Mouse (Mus musculus): ENCODE data around the gene Irf3. TPM values are rescaled to one million over a fixed set of nuclear protein-coding genes. Genes with fewer than 3 reads are reported as not detected.

Gene Irf3
- total RNA-seq (2023) = 44.5 and 55.1 TPM in 2 replicates

DNA sequence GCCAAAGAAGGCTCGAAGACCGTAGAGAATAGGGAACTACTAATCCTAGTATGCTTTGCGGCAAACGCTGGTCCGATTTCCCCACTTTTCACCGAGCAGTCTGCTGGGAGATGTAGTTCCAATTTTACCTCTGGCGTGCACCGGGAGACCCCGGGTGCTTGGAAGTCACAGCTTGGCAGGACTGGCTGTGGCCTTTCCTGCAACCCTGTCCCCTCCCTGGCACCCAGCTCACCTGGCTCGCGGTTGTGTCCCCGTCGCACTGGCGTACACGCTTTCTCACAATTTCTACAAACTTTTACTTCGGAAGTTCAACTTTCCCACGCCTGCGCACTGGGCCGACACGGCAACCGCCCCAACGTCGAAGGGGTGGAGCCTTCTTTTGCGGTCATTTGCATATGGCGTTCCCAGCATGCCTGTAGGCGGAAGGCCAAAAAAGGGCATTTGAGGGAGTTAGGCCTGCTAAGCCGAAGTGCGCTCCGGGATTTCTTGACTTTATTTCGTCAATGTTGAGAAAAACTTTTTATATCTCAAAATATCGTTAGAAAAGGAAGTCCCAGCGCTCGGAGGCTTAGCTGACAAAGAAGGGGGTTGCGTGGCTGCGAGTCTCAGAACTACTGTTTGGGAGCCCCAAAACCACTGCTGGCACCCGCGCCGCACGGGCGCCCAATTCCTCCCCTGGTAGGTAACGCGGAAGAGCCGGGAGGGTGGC lies at the start of gene Irf3:
Gene Irf3 (plus strand): TSS at position 418 of the 709 bp plus-strand sequence.

DNA sequence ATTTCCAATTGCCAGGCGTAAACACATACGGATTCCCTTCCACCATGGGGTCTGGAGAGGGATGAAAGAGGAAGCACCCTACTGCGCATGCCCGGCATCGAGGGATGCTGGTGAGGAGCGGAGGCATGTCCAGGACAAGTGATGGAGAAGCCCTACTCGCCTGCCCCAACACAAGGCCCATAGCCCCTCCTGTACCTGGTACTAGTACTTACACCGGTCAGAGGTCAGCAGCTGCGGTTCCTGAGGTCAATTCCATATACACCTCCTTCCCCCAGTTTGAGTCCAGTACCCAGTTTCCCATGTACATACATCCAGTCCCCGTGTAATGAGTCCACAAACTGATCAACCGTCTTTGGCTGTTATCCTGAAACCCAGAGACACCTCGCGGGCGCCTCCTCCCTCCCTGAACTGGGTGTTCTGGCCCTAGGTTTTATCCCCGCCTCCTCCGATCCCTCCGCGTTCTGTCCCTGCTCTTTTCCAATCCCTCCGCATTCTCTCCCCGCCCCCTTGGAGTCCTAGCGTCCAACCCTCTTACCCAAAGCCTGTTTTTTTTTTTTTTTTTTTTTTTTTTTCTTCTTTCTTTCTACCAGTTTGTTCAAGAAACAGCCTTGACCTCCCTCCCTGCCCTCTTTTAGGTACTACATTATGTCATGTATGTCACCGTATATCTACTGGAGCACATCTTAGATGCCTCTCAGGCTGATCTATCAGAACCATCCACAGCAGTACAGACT lies 22.9 kb upstream of the Irf3 start, which contains the start of gene Cpt1c:
Gene Cpt1c (minus strand): TSS at position 469 of the 734 bp plus-strand sequence.

DNA sequence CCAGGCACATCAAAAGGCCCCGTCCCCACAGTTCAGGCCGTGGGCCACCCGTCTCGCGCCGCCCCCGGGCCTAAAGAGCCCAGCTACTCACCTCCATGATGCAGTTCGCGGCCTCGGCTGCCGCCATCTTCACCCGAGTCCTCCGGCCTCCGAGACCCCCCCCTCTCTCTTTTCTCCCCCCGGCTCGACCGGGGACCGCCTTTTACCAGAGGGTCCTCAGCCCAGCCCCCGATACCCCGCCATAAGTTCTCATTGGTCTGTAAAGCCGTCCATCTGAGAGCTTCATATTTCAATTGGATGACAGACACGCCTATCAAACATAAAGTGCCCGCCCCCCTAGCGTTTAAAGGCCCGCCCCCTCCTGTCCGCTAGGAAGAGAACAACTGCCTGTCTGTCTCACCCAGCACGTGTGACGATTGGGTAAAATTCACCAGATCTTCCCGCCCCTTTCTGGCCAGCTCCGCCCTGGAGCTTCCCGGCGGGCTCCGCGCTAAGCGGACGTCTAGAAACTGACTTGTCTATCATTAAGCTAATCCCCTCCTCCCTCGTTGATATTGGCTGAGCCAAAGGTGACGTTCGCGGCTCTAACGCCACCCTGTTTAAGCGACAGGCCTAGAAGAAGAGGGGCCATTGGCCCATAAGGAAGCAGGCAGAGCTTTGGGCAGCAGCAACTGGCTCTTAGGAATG lies 11.1 kb upstream of the Irf3 start, which contains the start of gene Prmt1:
Gene Prmt1 (minus strand): TSS at position 377 of the 687 bp plus-strand sequence.

DNA sequence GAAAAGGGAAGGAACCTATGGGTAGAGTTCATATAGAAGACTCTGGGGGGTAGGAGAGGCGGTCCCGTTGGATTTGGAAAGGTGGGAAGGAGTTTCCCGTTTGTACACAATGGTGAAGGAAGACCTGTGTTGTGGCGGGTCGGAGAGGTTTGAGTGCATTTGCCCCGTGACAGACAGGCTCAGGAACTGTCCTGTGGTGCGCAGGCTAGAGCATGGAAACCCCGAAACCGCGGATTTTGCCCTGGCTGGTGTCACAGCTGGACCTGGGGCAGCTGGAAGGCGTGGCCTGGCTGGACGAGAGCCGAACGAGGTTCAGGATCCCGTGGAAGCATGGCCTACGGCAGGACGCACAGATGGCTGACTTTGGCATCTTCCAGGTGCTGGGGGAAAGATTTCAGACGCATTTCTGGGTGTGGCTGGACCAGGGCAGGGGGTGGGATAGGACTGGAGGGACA lies 1.1 kb downstream of the Irf3 start, which contains the start of gene Bcl2l12:
Gene Bcl2l12 (minus strand): TSS at position 212 of the 455 bp plus-strand sequence.

DNA sequence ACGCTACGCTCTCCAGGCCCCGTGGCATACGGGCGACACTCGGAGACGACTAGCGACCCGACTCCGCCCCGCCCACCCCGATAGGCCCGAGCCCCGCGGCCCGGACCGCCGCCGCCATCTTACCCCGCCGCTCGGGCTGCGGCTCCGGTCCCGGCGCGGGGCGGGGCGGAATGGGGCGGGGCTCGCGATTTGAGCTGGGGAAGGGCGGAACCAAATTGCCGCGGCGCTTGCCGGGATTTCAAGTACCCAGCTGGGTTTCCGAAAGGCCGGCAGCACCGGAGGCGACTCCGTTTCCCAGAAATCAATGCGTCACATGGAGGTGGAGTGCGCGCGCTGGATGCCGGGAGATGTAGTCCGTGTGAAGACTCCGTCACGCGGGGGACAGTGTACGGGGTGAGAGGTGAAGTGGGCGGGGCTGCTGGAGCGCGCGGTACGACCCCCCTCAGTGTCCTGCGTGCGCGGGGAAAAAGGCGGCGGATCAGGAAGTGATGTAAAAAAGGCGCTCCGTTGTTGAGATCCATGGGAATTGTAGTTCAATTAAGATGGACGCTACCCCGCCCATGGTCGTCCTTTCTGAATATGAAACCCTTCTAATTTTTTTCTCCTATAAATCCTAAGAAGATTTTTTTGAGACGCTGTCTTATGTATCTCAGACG lies 18.6 kb downstream of the Irf3 start, which contains the start of gene Scaf1:
Gene Scaf1 (minus strand): TSS at position 407 of the 656 bp plus-strand sequence.

DNA sequence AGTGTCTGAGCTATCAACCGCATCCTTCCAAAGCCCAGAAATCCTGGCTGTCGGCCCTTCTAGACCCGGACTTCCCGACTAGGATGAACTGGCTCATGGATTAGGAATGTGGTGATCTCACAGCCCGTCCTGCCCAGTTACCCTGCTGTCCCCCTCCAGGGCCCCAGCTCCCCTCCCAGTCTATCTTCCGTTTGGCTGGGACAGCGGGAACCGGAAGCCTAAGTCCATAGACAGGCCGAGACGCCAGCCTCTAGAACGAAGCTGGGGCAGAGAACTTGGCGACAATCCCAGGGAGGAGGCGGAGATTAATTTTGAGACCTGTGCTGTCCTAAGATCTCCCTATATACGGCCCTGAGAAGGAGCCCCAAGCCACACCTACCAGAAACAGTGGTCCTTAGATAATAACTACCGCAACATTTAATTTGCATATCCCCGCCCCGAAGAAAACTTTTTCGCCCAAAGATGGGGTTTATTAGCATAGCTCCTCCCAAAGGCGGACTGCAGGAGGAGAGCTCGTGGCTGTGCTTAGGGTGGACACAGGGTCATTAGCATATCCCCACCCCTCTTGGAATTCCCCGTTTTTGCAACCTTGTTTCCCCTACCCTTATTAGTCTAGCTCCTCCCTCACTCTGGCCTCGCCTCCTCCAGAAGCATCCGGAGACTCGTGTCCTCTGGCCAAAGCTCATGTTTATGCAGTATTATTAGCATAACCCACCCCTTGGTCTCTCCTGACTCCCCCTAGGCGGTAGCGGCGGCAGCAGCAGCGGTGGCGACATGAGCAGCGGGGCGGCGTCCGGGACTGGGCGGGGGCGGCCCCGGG lies 20.0 kb downstream of the Irf3 start, which contains the start of gene Rras:
Gene Rras (plus strand): TSS at position 720 of the 820 bp plus-strand sequence.

Other genes starting within 250 kb of the Irf3 start
- 43.2 and 46.2 TPM in 2 replicates for gene Vrk3, start 249.2 kb upstream of the Irf3 start, total RNA-seq (2023)
- 0.13 and 0.98 TPM in 2 replicates for gene Zfp473, start 246.6 kb upstream of the Irf3 start, total RNA-seq (2023)
- gene Nup62, start 181.6 kb upstream of the Irf3 start, total RNA-seq (2023) = 43.7 and 56.6 TPM in 2 replicates
- 0.54 and 0.63 TPM in 2 replicates for gene Il4i1, start 181.3 kb upstream of the Irf3 start, total RNA-seq (2023)
- gene Atf5, start 181.0 kb upstream of the Irf3 start, total RNA-seq (2023) = 5.5 and 6.4 TPM in 2 replicates
- gene Akt1s1, start 148.7 kb upstream of the Irf3 start, total RNA-seq (2023) = 13.8 and 19.9 TPM in 2 replicates
- 69.2 and 85.6 TPM in 2 replicates for gene Tbc1d17, start 148.6 kb upstream of the Irf3 start, total RNA-seq (2023)
- 520 and 612 TPM in 2 replicates for gene Pnkp, start 140.5 kb upstream of the Irf3 start, total RNA-seq (2023)
- 29.4 and 29.6 TPM in 2 replicates for gene Ptov1, start 127.9 kb upstream of the Irf3 start, total RNA-seq (2023)
- gene Med25, start 104.9 kb upstream of the Irf3 start, total RNA-seq (2023) = 31.2 and 33.7 TPM in 2 replicates
- gene Fuz, start 101.6 kb upstream of the Irf3 start, total RNA-seq (2023) = 3.1 and 3.2 TPM in 2 replicates
- gene Ap2a1, start 68.2 kb upstream of the Irf3 start, total RNA-seq (2023) = 64.6 and 68.6 TPM in 2 replicates
- gene Tsks, start 54.4 kb upstream of the Irf3 start, total RNA-seq (2023) = not detected in 2 replicates
- gene Cpt1c, start 22.8 kb upstream of the Irf3 start, total RNA-seq (2023) = 0.23 and 1.3 TPM in 2 replicates
- 48.5 and 57.0 TPM in 2 replicates for gene Prmt1, start 11.1 kb upstream of the Irf3 start, total RNA-seq (2023)
- 7.3 and 7.9 TPM in 2 replicates for gene Bcl2l12, start 1.1 kb downstream of the Irf3 start, total RNA-seq (2023)
- gene Scaf1, start 18.7 kb downstream of the Irf3 start, total RNA-seq (2023) = 59.4 and 75.8 TPM in 2 replicates
- gene Rras, start 20.3 kb downstream of the Irf3 start, total RNA-seq (2023) = 7.6 and 7.8 TPM in 2 replicates
- 15.9 and 19.2 TPM in 2 replicates for gene Prr12, start 55.2 kb downstream of the Irf3 start, total RNA-seq (2023)
- 32.5 and 35.9 TPM in 2 replicates for gene Nosip, start 64.8 kb downstream of the Irf3 start, total RNA-seq (2023)
- 15.3 and 20.8 TPM in 2 replicates for gene Prrg2, start 65.0 kb downstream of the Irf3 start, total RNA-seq (2023)
- gene Rcn3, start 94.6 kb downstream of the Irf3 start, total RNA-seq (2023) = 2.6 and 3.0 TPM in 2 replicates
- 11.5 and 11.6 TPM in 2 replicates for gene Fcgrt, start 106.2 kb downstream of the Irf3 start, total RNA-seq (2023)
- 561 and 713 TPM in 2 replicates for gene Rps11, start 126.8 kb downstream of the Irf3 start, total RNA-seq (2023)
- gene Rpl13a, start 131.1 kb downstream of the Irf3 start, total RNA-seq (2023) = 790 and 900 TPM in 2 replicates
- gene Gm45713, start 138.6 kb downstream of the Irf3 start, total RNA-seq (2023) = not detected in 2 replicates
- 22.0 and 23.2 TPM in 2 replicates for gene Flt3l, start 138.8 kb downstream of the Irf3 start, total RNA-seq (2023)
- gene Pih1d1, start 156.7 kb downstream of the Irf3 start, total RNA-seq (2023) = 41.1 and 44.5 TPM in 2 replicates
- gene Aldh16a1, start 156.9 kb downstream of the Irf3 start, total RNA-seq (2023) = 77.5 and 91.9 TPM in 2 replicates
- gene Slc17a7, start 166.3 kb downstream of the Irf3 start, total RNA-seq (2023) = 0.23 TPM in 1 of 2 replicates, not detected in the other
- not detected in 2 replicates for gene Gfy, start 181.9 kb downstream of the Irf3 start, total RNA-seq (2023)
- gene Pth2, start 183.3 kb downstream of the Irf3 start, total RNA-seq (2023) = not detected in 2 replicates
- gene Ccdc155, start 207.2 kb downstream of the Irf3 start, total RNA-seq (2023) = not detected in 2 replicates
- gene Dkkl1, start 214.5 kb downstream of the Irf3 start, total RNA-seq (2023) = not detected in 2 replicates
- not detected in 2 replicates for gene Tead2, start 218.1 kb downstream of the Irf3 start, total RNA-seq (2023)
- 347 and 367 TPM in 2 replicates for gene Cd37, start 241.5 kb downstream of the Irf3 start, total RNA-seq (2023)
- 1.2 and 1.3 TPM in 2 replicates for gene Slc6a16, start 243.4 kb downstream of the Irf3 start, total RNA-seq (2023)

Data from neutrophil, adult 65 days (primary cell).